ENCODE assay signal across 9 mouse cellular contexts in genomic region chr1:62934100-62934513, GRCm38 (mm10).
DNase-seq lines count a peak whose midpoint lies in the region; ATAC-seq and TF ChIP-seq lines count a peak whose summit lies in the region.
"Had no signal": no experiment of that assay in that cellular context is flagged by ENCODE, and none has a peak within 500 bp of the region (broad histone marks: within the 10 kb centered on the region; RNA-seq: fewer than 3 reads in every experiment).

No protein-coding gene starts in this region.

- peak; percentile 29 for DNase-seq in adrenal gland, postnatal 10 days
- DNase-seq in adrenal gland, postnatal 25 days: no peak
- peak; percentile 28 to 64 for DNase-seq in cerebellum, adult 2 months
- DNase-seq in gonadal fat pad, adult 2 months (ENCODE audit: low read depth): peak; percentile 60
- DNase-seq in right cerebral cortex, postnatal 14 days: peak; percentile 24
- no peak for DNase-seq in gastrocnemius, postnatal 14 days

- peak; percentile 38; the same call in 1 of the 2 replicates for ATAC-seq in lung, embryonic 15.5 days (ENCODE audit: borderline replicate concordance, extremely low read depth, low FRiP score, low TSS enrichment)
- no peak for ATAC-seq in intestine, postnatal 0 days

- H3K4me1 ChIP-seq in cerebellum, adult 2 months (ENCODE audit: control insufficient read depth, insufficient read depth, low read length): peaks cover 10% of the 10 kb centered on the region
- H3K4me1 ChIP-seq in lung, embryonic 15.5 days: peaks cover 22% of the 10 kb centered on the region
- no peaks in the 10 kb centered on the region for H3K4me1 ChIP-seq in intestine, postnatal 0 days (replicated peaks; ENCODE audit: control insufficient read depth, insufficient read depth, low read length)

- no peak for TF ChIP-seq POLR2A in cerebellum, adult 2 months (IDR thresholded peaks at IDR 0.05; ENCODE audit: borderline replicate concordance, insufficient read depth, low read length)

- 24% methylated on average over 9 of the region's 9 CpGs for WGBS in cerebellum, adult 2 months
- WGBS in lung, embryonic 15.5 days: 53% methylated on average over 9 of the region's 9 CpGs
- WGBS in intestine, postnatal 0 days: 67% methylated on average over 9 of the region's 9 CpGs

- peak overlapping the region; percentile 2; the same call in 1 of the 2 replicates for H3K4me2 ChIP-seq in lung, embryonic 15.5 days
- no peak overlapping the region for H3K4me2 ChIP-seq in intestine, postnatal 0 days (replicated peaks; ENCODE audit: low read depth)

- H3K9ac ChIP-seq in lung, embryonic 15.5 days: no peak overlapping the region
- H3K9ac ChIP-seq in intestine, postnatal 0 days (ENCODE audit: low read depth, low read length): no peak overlapping the region

- TF ChIP-seq CTCF in cerebellum, adult 2 months (IDR thresholded peaks at IDR 0.05; ENCODE audit: borderline replicate concordance, insufficient read depth, low read depth, low read length): no peak
- TF ChIP-seq CTCF in intestine, postnatal 0 days (IDR thresholded peaks at IDR 0.05; ENCODE audit: low read depth): no peak

- H3K36me3 ChIP-seq in lung, embryonic 15.5 days: no peaks in the 10 kb centered on the region
- no peaks in the 10 kb centered on the region for H3K36me3 ChIP-seq in intestine, postnatal 0 days (ENCODE audit: control insufficient read depth, insufficient read depth)

- 0 out of 2 replicates have a peak, but pooled peaks cover 1% of the 10 kb centered on the region for H3K27me3 ChIP-seq in cerebellum, adult 2 months (ENCODE audit: control insufficient read depth, insufficient read depth, low read length)
- no peaks in the 10 kb centered on the region for H3K27me3 ChIP-seq in lung, embryonic 15.5 days
- no peaks in the 10 kb centered on the region for H3K27me3 ChIP-seq in intestine, postnatal 0 days (replicated peaks; ENCODE audit: control insufficient read depth, insufficient read depth, low read length)

- H3K4me3 ChIP-seq in cerebellum, adult 2 months (replicated peaks; ENCODE audit: insufficient read depth, low read depth, low read length): no peak overlapping the region
- H3K4me3 ChIP-seq in lung, embryonic 15.5 days: no peak overlapping the region
- H3K4me3 ChIP-seq in intestine, postnatal 0 days (ENCODE audit: low read depth, low read length): no peak overlapping the region
- H3K4me3 ChIP-seq: myocyte had no signal

- H3K27ac ChIP-seq in cerebellum, adult 2 months (ENCODE audit: insufficient read depth, low read length): no peak overlapping the region
- H3K27ac ChIP-seq in lung, embryonic 15.5 days: peak overlapping the region; percentile 41; the same call in 1 of the 2 replicates
- H3K27ac ChIP-seq in intestine, postnatal 0 days (ENCODE audit: low read depth, low read length): no peak overlapping the region

- intact Hi-C loops in gastrocnemius, postnatal 14 days (cut with DNase I; ENCODE audit: low total_unique reads): no loop called here

- no peaks in the 10 kb centered on the region for H3K9me3 ChIP-seq in lung, embryonic 15.5 days
- H3K9me3 ChIP-seq in intestine, postnatal 0 days (ENCODE audit: control insufficient read depth): no peaks in the 10 kb centered on the region

Comparison
In these comparisons a context has a peak if more than half of its experiments do, and no peak if none do; other contexts are left out.
1. DNase-seq: peak in adrenal gland, postnatal 10 days (single experiment), cerebellum, adult 2 months (2 of 2), gonadal fat pad, adult 2 months (single experiment) and right cerebral cortex, postnatal 14 days (single experiment); none in adrenal gland, postnatal 25 days (single experiment) and gastrocnemius, postnatal 14 days (single experiment).